Mouse (Mus musculus) neural tube, embryonic 13.5 days (tissue): ENCODE results near the gene Dscam. TPM values are rescaled to one million over a fixed set of nuclear protein-coding genes. Genes with fewer than 3 reads are reported as not detected.
A peak's percentile ranks its signal among the peaks of the same experiment; 100 is the strongest.

Source experiments
- ATAC-seq: fragments of 200-750 bp; cut with Nextera tagmentation; 2 replicates; pipeline ENCODE4 v1.8.0; 2017; ENCODE audit warnings: low read depth, mild to moderate bottlenecking, moderate TSS enrichment, moderate library complexity
- H3K27ac ChIP-seq: fragments of 300-500 bp; sonication (generic); replicated peaks from 2 replicates; pipeline ENCODE4 v1.5.1; 2015; ENCODE audit warnings: moderate library complexity, mild to moderate bottlenecking, inconsistent platforms
- H3K27me3 ChIP-seq: fragments of 300-500 bp; sonication (generic); 2 replicates; pipeline ENCODE4 v1.6.1; 2015; ENCODE audit warnings: mild to moderate bottlenecking, inconsistent platforms
- H3K36me3 ChIP-seq: fragments of 300-500 bp; sonication (generic); 2 replicates; pipeline ENCODE4 v1.6.1; 2015; ENCODE audit warnings: mild to moderate bottlenecking, inconsistent platforms
- H3K4me1 ChIP-seq: fragments of 300-500 bp; sonication (generic); replicated peaks from 2 replicates; pipeline ENCODE4 v1.6.1; 2015; ENCODE audit warnings: inconsistent platforms
- H3K4me2 ChIP-seq: fragments of 300-500 bp; sonication (generic); 2 replicates; pipeline ENCODE4 v1.6.1; 2015; ENCODE audit warnings: inconsistent platforms, mild to moderate bottlenecking, moderate library complexity
- H3K4me3 ChIP-seq: fragments of 300-500 bp; sonication (generic); 2 replicates; pipeline ENCODE4 v1.5.1; 2015; ENCODE audit warnings: mild to moderate bottlenecking, inconsistent platforms
- H3K9ac ChIP-seq: fragments of 300-500 bp; sonication (generic); 2 replicates; pipeline ENCODE4 v1.6.1; 2015; ENCODE audit warnings: moderate library complexity, mild to moderate bottlenecking, inconsistent platforms
- H3K9me3 ChIP-seq: fragments of 300-500 bp; sonication (generic); 2 replicates; pipeline ENCODE4 v1.6.1; 2016; ENCODE audit warnings: inconsistent platforms
- WGBS: fragments of 180-500 bp; shearing (Covaris S2); methylation state at CpG from one replicate; pipeline ENCODE4 v1.1.7; 2015; 5-methylcytosine and 5-hydroxymethylcytosine counted together
- polyA plus RNA-seq: library from polyadenylated mRNA; unstranded; fragments of >200 nt; fragmentation: Nextera tagmentation; extraction: Ambion mirVana; gene quantifications from 2 replicates; pipeline ENCODE4 v1.2.1, GENCODE M21; 2015

Gene Dscam
- polyA plus RNA-seq, 1 experiment from 2014 or later, result 6.7 TPM

DNA sequence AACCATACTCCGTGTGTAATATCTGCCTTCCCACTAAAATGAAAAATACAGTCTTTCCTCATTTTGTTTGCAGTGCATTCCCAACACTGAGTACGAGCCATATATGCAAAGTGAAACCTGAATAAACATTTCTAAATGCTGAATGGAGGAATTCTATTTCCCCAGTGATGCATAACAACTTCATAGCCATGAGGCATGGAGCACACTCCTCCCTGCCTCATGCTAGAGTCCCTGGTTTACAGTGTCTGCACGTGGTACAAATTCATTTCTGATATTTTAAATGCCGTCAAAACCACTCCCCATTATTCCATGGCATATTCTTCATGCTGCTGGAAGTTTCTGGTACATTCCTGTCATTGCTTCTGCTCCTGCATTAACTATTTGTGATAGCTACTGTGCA is 552.8 kb downstream of the Dscam start:
- H3K9ac ChIP-seq, result no peak overlapping the region
- WGBS, result 68% methylated on average over 4 of the region's 4 CpGs
- H3K4me1 ChIP-seq, result no peaks in the 10 kb centered on the region
- H3K9me3 ChIP-seq, result no peaks in the 10 kb centered on the region
- no peak overlapping the region for H3K27ac ChIP-seq
- H3K4me2 ChIP-seq, result no peak overlapping the region
- H3K27me3 ChIP-seq, result no peaks in the 10 kb centered on the region
- no peak overlapping the region for H3K4me3 ChIP-seq
- no peak for ATAC-seq
- peaks cover 5% of the 10 kb centered on the region for H3K36me3 ChIP-seq

DNA sequence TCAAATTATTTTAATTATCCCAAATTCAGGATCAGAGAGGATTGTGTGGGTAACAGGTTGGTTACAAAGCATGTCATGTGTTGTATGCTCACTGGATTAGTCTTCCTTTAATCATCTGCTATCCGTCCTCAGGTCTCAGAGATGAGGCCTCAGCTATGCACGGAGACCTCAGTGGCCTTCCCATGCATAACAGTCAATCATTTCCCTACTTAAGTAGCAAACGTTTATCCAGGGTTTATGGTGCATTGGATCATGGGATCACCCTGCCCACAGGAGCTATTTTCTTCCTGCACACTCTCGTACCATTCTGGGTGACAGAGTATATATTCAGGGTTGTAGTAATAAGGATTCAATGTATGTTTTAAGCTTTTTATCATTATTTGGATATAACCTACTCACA is 557.3 kb downstream of the Dscam start:
- Histone ChIP-seq H3K4me2 (no peak overlapping the region), H3K9ac (no peak overlapping the region), H3K36me3 (peaks cover 14% of the 10 kb centered on the region), H3K4me3 (no peak overlapping the region), H3K9me3 (no peaks in the 10 kb centered on the region), H3K4me1 (0 out of 2 replicates have a peak, but pooled peaks cover 3% of the 10 kb centered on the region), H3K27me3 (no peaks in the 10 kb centered on the region), H3K27ac (no peak overlapping the region)
- no peak for ATAC-seq
- 49% methylated on average over 4 of the region's 4 CpGs for WGBS

DNA sequence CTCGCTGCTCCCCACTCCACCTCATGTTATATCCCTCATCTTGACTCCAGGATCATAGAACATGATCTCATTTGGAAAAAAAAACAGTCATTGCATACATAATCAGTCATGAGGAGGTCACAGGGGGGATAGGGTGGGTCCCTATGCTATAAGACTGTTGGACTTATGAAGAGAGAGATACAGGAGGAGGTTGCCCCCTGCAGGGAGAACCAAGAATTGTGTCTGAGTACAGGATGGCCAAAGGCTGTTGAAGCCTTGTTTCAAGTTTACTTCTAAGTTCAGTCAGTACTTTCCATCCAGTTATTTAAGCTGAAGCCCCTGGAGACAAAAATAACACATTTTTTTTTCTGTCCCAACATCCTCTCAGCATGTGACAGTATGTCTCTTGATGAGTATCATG is 559.7 kb downstream of the Dscam start:
- Histone ChIP-seq H3K36me3 (peaks cover 27% of the 10 kb centered on the region), H3K4me1 (0 out of 2 replicates have a peak, but pooled peaks cover 3% of the 10 kb centered on the region), H3K27ac (no peak overlapping the region), H3K9me3 (no peaks in the 10 kb centered on the region), H3K4me2 (no peak overlapping the region), H3K27me3 (no peaks in the 10 kb centered on the region), H3K9ac (no peak overlapping the region), H3K4me3 (no peak overlapping the region)
- 94% methylated on average over 1 of the region's 1 CpGs for WGBS
- no peak for ATAC-seq

DNA sequence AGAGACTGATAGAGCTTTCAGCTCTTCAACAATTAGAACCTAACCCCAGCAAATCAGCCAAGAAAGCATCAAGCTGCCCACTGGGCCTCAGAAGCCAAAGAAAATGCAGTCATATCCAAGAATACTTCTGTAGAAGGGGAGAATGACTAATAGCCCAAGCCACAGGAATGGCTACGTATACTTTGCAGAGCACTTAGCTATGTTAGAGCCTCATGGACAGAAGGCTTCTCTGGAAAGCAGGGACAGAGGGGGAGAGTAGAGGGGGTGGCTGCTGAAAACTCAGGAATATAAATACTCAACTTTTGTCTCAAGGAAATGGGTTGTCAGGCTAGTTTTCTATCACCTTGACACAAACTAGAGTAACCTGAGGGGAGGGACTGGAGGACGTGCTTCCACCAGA is 568.3 kb downstream of the Dscam start:
- Histone ChIP-seq H3K27ac (no peak overlapping the region), H3K9ac (no peak overlapping the region), H3K4me1 (no peaks in the 10 kb centered on the region), H3K9me3 (no peaks in the 10 kb centered on the region), H3K36me3 (0 out of 2 replicates have a peak, but pooled peaks cover 3% of the 10 kb centered on the region), H3K27me3 (no peaks in the 10 kb centered on the region), H3K4me2 (no peak overlapping the region), H3K4me3 (no peak overlapping the region)
- 71% methylated on average over 2 of the region's 2 CpGs for WGBS
- no peak for ATAC-seq

DNA sequence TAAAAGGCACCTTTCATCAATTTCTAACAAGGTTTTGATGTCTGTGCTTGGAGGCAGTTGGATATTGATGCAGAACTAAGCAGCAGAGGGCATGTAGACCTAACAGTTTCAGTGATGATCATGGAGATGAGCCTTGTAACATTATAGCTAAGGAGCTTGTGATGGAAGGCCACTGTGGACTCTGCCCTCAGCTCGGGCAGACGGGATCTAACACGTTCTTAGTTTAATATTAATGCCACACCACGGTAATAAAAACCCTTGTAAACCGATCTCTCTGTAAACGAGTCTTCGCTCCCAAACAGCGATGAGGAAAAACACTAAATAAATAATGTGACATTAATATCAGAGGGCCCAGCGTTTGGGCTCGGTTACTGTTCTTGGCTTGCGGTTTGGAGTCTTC is 569.8 kb downstream of the Dscam start:
- WGBS, result 79% methylated on average over 11 of the region's 11 CpGs
- no peak overlapping the region for H3K4me2 ChIP-seq
- no peak overlapping the region for H3K4me3 ChIP-seq
- H3K27ac ChIP-seq, result no peak overlapping the region
- H3K9me3 ChIP-seq, result no peaks in the 10 kb centered on the region
- no peaks in the 10 kb centered on the region for H3K27me3 ChIP-seq
- no peaks in the 10 kb centered on the region for H3K4me1 ChIP-seq
- ATAC-seq, result no peak
- H3K36me3 ChIP-seq, result no peaks in the 10 kb centered on the region
- H3K9ac ChIP-seq, result no peak overlapping the region

DNA sequence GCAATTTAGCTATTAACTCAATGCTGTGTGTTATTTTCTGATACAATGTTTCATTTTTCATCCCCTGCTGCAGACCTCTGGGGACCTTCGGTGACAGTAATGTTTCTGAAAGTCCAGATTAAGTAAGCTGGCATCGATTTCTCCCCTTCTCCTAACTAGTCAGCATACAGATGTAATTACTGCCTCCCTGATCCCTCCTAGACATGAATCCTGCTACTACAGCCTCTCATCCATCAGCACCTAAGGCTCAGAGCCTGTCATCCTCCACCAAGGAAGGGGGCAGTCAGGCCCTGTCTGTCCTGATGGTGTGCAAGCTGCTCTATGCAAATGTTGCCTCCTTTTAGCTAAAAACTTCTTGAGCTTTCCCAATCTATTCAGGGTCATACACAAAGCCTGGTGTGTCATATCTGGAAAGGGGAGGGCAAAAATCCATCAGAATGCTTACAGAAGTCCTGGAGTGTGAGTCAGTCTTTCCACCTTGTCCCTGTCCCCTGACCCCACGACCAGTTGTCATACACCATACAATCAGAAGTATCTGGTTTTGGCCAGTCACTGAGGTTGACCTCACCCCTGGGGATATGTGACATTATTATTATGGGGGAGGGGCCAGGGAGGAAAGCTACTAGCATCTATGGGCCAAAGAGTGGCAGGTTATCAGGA is 571.0 kb downstream of the Dscam start:
- no peak overlapping the region for H3K4me3 ChIP-seq
- H3K27ac ChIP-seq, result no peak overlapping the region
- no peaks in the 10 kb centered on the region for H3K4me1 ChIP-seq
- no peaks in the 10 kb centered on the region for H3K36me3 ChIP-seq
- no peak for ATAC-seq
- H3K4me2 ChIP-seq, result no peak overlapping the region
- H3K9me3 ChIP-seq, result no peaks in the 10 kb centered on the region
- no peak overlapping the region for H3K9ac ChIP-seq
- 81% methylated on average over 3 of the region's 3 CpGs for WGBS
- H3K27me3 ChIP-seq, result no peaks in the 10 kb centered on the region

DNA sequence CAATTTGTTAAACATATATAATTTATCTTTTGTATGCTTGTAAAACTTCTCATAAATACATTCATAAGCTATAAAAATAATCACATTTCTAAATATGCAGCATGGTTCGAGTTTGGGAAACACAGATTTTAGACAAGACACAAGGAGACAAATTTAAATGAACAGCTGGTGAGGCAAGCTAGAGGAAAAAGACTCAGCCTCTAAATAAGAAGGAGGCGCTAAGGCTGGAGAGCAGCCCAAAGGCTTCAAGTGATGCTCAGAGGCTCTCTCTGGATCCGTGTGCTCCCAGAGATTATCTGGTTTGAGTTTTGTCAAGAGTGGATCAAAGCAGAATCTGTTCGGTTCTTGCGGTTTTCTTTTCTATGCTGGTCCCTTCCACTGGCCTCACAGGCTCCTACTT is 594.7 kb downstream of the Dscam start:
- H3K9me3 ChIP-seq, result no peaks in the 10 kb centered on the region
- H3K27ac ChIP-seq, result no peak overlapping the region
- peaks cover 2% of the 10 kb centered on the region; the same call in 1 of the 2 replicates for H3K4me1 ChIP-seq
- ATAC-seq, result no peak
- no peak overlapping the region for H3K9ac ChIP-seq
- no peaks in the 10 kb centered on the region for H3K36me3 ChIP-seq
- H3K4me2 ChIP-seq, result no peak overlapping the region
- H3K27me3 ChIP-seq, result no peaks in the 10 kb centered on the region
- no peak overlapping the region for H3K4me3 ChIP-seq
- 88% methylated on average over 5 of the region's 5 CpGs for WGBS

DNA sequence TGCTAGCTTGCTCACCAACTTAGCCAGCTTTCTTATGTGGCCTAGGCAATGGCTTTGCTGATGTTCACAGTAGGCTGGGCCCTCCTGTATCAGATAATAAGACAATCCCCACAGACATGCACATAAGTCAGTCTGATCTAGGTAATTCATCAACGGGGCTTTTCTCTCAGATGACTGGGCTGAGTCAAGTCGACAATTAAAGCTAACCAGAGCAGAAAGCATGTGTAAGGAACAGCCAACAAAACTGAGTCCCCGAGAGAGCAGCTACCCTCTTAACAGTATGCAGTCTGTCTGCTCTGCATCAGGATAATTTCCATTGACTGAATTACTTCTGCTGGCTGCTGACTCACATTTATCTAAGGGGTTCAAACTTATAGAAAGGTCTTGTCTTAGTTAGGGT is 603.1 kb downstream of the Dscam start:
- Histone ChIP-seq H3K36me3 (no peaks in the 10 kb centered on the region), H3K4me3 (no peak overlapping the region), H3K27me3 (no peaks in the 10 kb centered on the region), H3K27ac (no peak overlapping the region), H3K9me3 (no peaks in the 10 kb centered on the region), H3K4me1 (peaks cover 23% of the 10 kb centered on the region), H3K4me2 (no peak overlapping the region), H3K9ac (no peak overlapping the region)
- no peak for ATAC-seq
- WGBS, result 59% methylated on average over 3 of the region's 3 CpGs

DNA sequence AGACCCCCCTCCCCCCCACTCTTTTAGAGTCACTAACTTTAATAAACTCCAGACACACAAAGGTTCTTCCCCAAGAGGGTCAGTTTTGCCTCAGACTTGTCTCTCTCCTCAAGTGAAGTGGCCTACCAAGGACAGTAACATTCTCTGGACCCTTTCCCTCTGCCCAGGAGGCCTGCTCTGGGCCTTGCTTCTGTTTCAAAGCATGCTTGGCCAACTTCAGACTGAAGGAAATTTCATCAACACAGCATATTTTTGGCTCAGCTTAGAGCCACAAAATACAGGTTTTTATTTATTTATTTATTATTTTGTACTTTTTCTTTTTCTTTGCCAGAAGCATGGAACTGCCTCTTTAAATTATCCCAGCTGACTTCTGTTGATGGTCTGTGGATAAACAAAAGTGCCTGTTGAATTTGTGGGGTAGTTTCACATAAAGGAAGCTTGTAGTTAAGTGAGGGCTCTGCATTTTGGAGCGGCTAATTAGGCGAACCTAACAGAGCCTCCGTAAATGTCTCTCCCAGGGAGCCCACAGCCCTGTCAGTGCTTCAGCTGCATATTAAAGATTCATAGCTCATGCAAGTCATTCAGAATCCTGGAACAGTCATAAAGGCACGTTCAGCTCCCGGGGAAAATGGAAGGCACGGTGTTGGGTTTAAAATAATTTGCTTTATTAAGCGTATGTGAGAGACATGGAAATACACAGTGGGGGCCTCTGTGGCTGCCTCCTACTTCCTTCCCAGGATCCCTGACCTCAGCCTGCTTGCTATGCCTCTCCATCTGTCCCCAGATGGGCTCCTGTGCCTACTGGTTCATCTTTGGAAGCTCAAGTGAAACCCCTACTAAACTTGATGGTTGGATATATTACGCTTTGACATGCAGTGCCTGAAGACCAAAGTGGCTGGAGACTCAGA is 606.9 kb downstream of the Dscam start:
- no peaks in the 10 kb centered on the region for H3K9me3 ChIP-seq
- H3K4me1 ChIP-seq, result peaks cover 24% of the 10 kb centered on the region
- peak; percentile 59 for ATAC-seq
- 29% methylated on average over 8 of the region's 8 CpGs for WGBS
- no peaks in the 10 kb centered on the region for H3K36me3 ChIP-seq
- H3K4me2 ChIP-seq, result no peak overlapping the region
- H3K9ac ChIP-seq, result no peak overlapping the region
- H3K4me3 ChIP-seq, result no peak overlapping the region
- H3K27me3 ChIP-seq, result no peaks in the 10 kb centered on the region
- peak overlapping the region; percentile 69 for H3K27ac ChIP-seq

DNA sequence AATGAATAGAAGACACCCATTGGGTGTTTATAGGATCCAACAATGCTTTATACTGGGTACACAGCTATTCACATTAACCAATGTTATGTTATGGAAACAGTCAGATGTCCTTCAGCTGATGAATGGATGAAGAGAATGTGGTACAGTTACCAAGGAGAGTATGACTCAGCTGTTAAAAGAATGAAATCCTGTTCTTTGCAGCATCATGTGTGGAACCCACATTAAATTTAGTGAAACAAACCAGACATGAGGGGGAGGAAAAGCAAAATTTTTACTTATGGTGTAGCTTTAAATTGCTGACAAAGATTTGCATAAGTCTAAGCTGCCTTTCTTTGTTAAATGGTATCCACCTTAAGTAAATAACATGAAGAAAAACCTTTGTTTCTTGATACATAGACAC is 610.8 kb downstream of the Dscam start:
- Histone ChIP-seq H3K9ac (no peak overlapping the region), H3K4me1 (peaks cover 24% of the 10 kb centered on the region), H3K27ac (no peak overlapping the region), H3K27me3 (no peaks in the 10 kb centered on the region), H3K36me3 (no peaks in the 10 kb centered on the region), H3K4me3 (no peak overlapping the region), H3K9me3 (no peaks in the 10 kb centered on the region), H3K4me2 (no peak overlapping the region)
- ATAC-seq, result no peak

DNA sequence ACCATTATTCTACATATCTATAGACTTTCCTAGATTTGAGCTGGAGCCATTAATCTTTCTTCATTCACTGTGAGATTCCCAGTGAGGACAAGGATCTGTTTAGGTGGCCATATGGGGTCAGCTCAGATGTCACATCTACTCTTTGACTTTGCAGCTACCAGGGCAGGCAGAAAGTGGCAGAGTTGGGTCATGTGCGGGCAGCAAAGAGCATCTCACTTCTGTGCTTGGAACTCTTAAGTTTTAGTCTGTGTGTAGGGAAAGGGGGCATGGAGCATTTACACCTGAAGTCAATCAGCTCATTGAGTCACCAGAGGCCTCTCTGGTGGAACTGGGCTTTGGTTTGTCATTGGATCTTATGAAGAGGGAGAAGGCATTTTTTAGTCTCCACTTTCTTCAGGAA is 612.2 kb downstream of the Dscam start:
- WGBS, result 97% methylated on average over 1 of the region's 1 CpGs
- H3K4me1 ChIP-seq, result peaks cover 14% of the 10 kb centered on the region
- no peak overlapping the region for H3K9ac ChIP-seq
- ATAC-seq, result no peak
- H3K4me2 ChIP-seq, result no peak overlapping the region
- no peaks in the 10 kb centered on the region for H3K36me3 ChIP-seq
- no peak overlapping the region for H3K27ac ChIP-seq
- H3K27me3 ChIP-seq, result no peaks in the 10 kb centered on the region
- H3K4me3 ChIP-seq, result no peak overlapping the region
- no peaks in the 10 kb centered on the region for H3K9me3 ChIP-seq

DNA sequence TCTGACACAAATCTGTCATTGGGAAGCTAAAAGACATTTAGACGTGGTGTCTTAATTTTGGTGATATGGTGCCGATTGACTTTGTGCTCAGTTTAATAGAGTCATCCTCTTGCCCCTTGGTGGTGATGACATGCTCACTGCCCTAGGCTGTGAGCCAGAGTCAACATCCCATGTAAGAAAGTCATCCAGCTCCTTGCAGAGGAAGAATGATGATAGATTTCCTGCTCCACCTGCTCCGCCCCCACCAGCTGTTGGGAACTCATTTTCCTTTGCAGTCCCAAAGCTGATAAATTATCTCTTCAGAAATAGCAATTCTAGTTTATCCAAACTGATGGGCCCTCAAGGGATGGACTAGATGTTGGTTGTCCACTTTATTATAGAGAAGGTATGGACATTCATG is 613.9 kb downstream of the Dscam start:
- no peak overlapping the region for H3K4me2 ChIP-seq
- no peak overlapping the region for H3K27ac ChIP-seq
- no peaks in the 10 kb centered on the region for H3K27me3 ChIP-seq
- no peak overlapping the region for H3K4me3 ChIP-seq
- H3K9me3 ChIP-seq, result no peaks in the 10 kb centered on the region
- no peaks in the 10 kb centered on the region for H3K36me3 ChIP-seq
- ATAC-seq, result no peak
- no peak overlapping the region for H3K9ac ChIP-seq
- H3K4me1 ChIP-seq, result no peaks in the 10 kb centered on the region
- WGBS, result 63% methylated on average over 3 of the region's 3 CpGs
